21 mouse cellular contexts compared by ENCODE assay signal in genomic region chr10:81466066-81466465, GRCm38 (mm10). TPM values are rescaled to one million over a fixed set of nuclear protein-coding genes. Genes with fewer than 3 reads are reported as not detected.
DNase-seq lines count a peak whose midpoint lies in the region; ATAC-seq and TF ChIP-seq lines count a peak whose summit lies in the region.
"Had no signal": no experiment of that assay in that cellular context is flagged by ENCODE, and none has a peak within 500 bp of the region (broad histone marks: within the 10 kb centered on the region; RNA-seq: fewer than 3 reads in every experiment).

No protein-coding gene starts in this region.

- 64% methylated on average over 2 of the region's 2 CpGs for WGBS in liver, embryonic 11.5 days

- no peak for TF ChIP-seq RAD21 in MEL (IDR thresholded peaks at IDR 0.05; ENCODE audit: low read depth, low read length)

- peak; percentile 8 for DNase-seq in gastrocnemius, adult 2 months
- DNase-seq in gastrocnemius, adult 8-10 months (ENCODE audit: low spot score in 2 of 2), result no peak
- DNase-seq in liver (peak; percentile 2), 3134 (ENCODE audit: extremely low read depth, insufficient read length, low spot score) (peak; percentile 2), MEL (ENCODE audit: low read depth, low spot score) (peak; percentile 30)
- no peak for DNase-seq in liver, embryonic 11.5 days (ENCODE audit: low spot score)
- no peak for DNase-seq in spleen, adult 18-20 months
- DNase-seq: B cell, adult 2 months; heart, postnatal 36 days; kidney, adult 2 months; liver, embryonic 13.5 days; lung, embryonic 14.5 days; thymus, postnatal 36 days had no signal

- peaks cover 88% of the 10 kb centered on the region for H3K27me3 ChIP-seq in liver, embryonic 11.5 days (replicated peaks; ENCODE audit: control insufficient read depth, insufficient read depth, low read length)
- H3K27me3 ChIP-seq in MEL (ENCODE audit: control insufficient read depth in 1 of 2, insufficient read depth in 2 of 2, low read length in 2 of 2), result no peaks in the 10 kb centered on the region; a peak in 2 of 4 replicates

- ATAC-seq in liver, embryonic 11.5 days (replicated peaks; ENCODE audit: low FRiP score), result no peak
- ATAC-seq: midbrain, embryonic 13.5 days had no signal

- TF ChIP-seq EP300 in MEL (IDR thresholded peaks at IDR 0.05; ENCODE audit: low read depth in 1 of 2, low read length in 2 of 2), result no peak

- TF ChIP-seq POLR2A in MEL (IDR thresholded peaks at IDR 0.05; ENCODE audit: control insufficient read depth in 1 of 2, insufficient read depth in 1 of 2, low read depth in 1 of 2, low read length in 2 of 2, poor library complexity in 1 of 2), result no peak

- TF ChIP-seq CTCF in gastrocnemius, adult 2 months (IDR thresholded peaks at IDR 0.05), result no peak
- no peak for TF ChIP-seq CTCF in MEL (IDR thresholded peaks at IDR 0.05 in 2 of 3, conservative IDR thresholded peaks at IDR 0.05 in 1 of 3; ENCODE audit: control insufficient read depth in 1 of 3, insufficient read depth in 1 of 3, low read depth in 2 of 3, low read length in 3 of 3, poor library complexity in 1 of 3, severe bottlenecking in 1 of 3)

- no peak overlapping the region for H3K9ac ChIP-seq in liver, embryonic 11.5 days (ENCODE audit: low read depth, low read length)
- no peak overlapping the region for H3K9ac ChIP-seq in MEL (ENCODE audit: control insufficient read depth, low read depth, low read length, poor library complexity, severe bottlenecking)
- H3K9ac ChIP-seq: embryonic facial prominence, embryonic 12.5 days; forebrain, embryonic 12.5 days; heart, embryonic 15.5 days; hindbrain, embryonic 15.5 days; liver, embryonic 13.5 days; lung, embryonic 14.5 days; midbrain, embryonic 13.5 days had no signal

- no peak overlapping the region for H3K4me2 ChIP-seq in liver, embryonic 11.5 days
- H3K4me2 ChIP-seq: embryonic facial prominence, embryonic 12.5 days; forebrain, embryonic 12.5 days; heart, embryonic 15.5 days; hindbrain, embryonic 15.5 days; liver, embryonic 13.5 days; lung, embryonic 14.5 days; midbrain, embryonic 13.5 days had no signal

- peaks cover 14% of the 10 kb centered on the region for H3K4me1 ChIP-seq in liver, embryonic 11.5 days (replicated peaks; ENCODE audit: control insufficient read depth, insufficient read depth, low read length)
- peaks cover 6 to 24% of the 10 kb centered on the region in 2 experiments for H3K4me1 ChIP-seq in MEL (ENCODE audit: control insufficient read depth in 1 of 2, insufficient read depth in 2 of 2, low read length in 2 of 2)

- intact Hi-C loops in gastrocnemius, adult 2 months (cut with DNase I), result no loop called here

- no peak overlapping the region for H3K4me3 ChIP-seq in gastrocnemius, adult 2 months
- H3K4me3 ChIP-seq in liver, embryonic 11.5 days (ENCODE audit: low read depth, low read length), result no peak overlapping the region
- H3K4me3 ChIP-seq in MEL (ENCODE audit: control insufficient read depth in 1 of 2, insufficient read depth in 1 of 2, low read depth in 2 of 2, low read length in 2 of 2), result no peak overlapping the region
- H3K4me3 ChIP-seq: embryonic facial prominence, embryonic 12.5 days; forebrain, embryonic 12.5 days; heart, embryonic 15.5 days; hindbrain, embryonic 15.5 days; liver, embryonic 13.5 days; midbrain, embryonic 13.5 days had no signal

- H3K9me3 ChIP-seq in liver, embryonic 11.5 days (ENCODE audit: control insufficient read depth, low read length), result no peaks in the 10 kb centered on the region
- no peaks in the 10 kb centered on the region for H3K9me3 ChIP-seq in MEL (replicated peaks; ENCODE audit: insufficient read depth, low read length)
- H3K9me3 ChIP-seq: embryonic facial prominence, embryonic 12.5 days; forebrain, embryonic 12.5 days; heart, embryonic 15.5 days; hindbrain, embryonic 15.5 days; liver, embryonic 13.5 days; midbrain, embryonic 13.5 days had no signal

- H3K79me2 ChIP-seq in MEL (ENCODE audit: control insufficient read depth, insufficient read depth, low read length, poor library complexity), result no peaks in the 10 kb centered on the region

- H3K36me3 ChIP-seq in liver, embryonic 11.5 days (ENCODE audit: control insufficient read depth, insufficient read depth, low read length), result no peaks in the 10 kb centered on the region
- peaks cover 0 to 3% of the 10 kb centered on the region in 2 experiments; a peak in 2 of 4 replicates for H3K36me3 ChIP-seq in MEL (ENCODE audit: control insufficient read depth in 1 of 2, insufficient read depth in 2 of 2, low read length in 2 of 2)
- H3K36me3 ChIP-seq: embryonic facial prominence, embryonic 12.5 days; heart, embryonic 15.5 days; liver, embryonic 13.5 days had no signal

- no peak overlapping the region for H3K27ac ChIP-seq in gastrocnemius, adult 2 months
- H3K27ac ChIP-seq in liver, embryonic 11.5 days (ENCODE audit: low read depth, low read length), result no peak overlapping the region
- H3K27ac ChIP-seq in MEL (ENCODE audit: control insufficient read depth, low read depth, low read length), result no peak overlapping the region
- H3K27ac ChIP-seq: embryonic facial prominence, embryonic 12.5 days; forebrain, embryonic 12.5 days; heart, embryonic 15.5 days; hindbrain, embryonic 15.5 days; kidney, postnatal 0 days; liver, embryonic 13.5 days; midbrain, embryonic 13.5 days had no signal

TF ChIP-seq in MEL, 35 proteins besides CTCF, POLR2A, EP300 and RAD21:
- no peak for TF ChIP-seq NRF1 (IDR thresholded peaks at IDR 0.05; ENCODE audit: insufficient read depth, low read depth, low read length, poor library complexity, severe bottlenecking)
- no peak for TF ChIP-seq KAT2A (conservative IDR thresholded peaks at IDR 0.05; ENCODE audit: low read depth, low read length)
- no peak for TF ChIP-seq MYB (IDR thresholded peaks at IDR 0.05; ENCODE audit: low read depth, low read length)

RNA-seq across cellular contexts. Expression of gene Nfic, which starts 10.6 kb away (rescaled TPM):
- 100 to 1,000 TPM; 207 to 215 TPM for total RNA-seq in gastrocnemius, adult 2 months (2021)
- total RNA-seq in gastrocnemius, adult 8-10 months (2022), result 100 to 1,000 TPM; 223 to 267 (median 235) TPM
- 15.4 and 21.4 TPM in 2 replicates for polyA plus RNA-seq in liver, embryonic 11.5 days (2014; fragmentation: Nextera tagmentation; extraction: Ambion mirVana)
- total RNA-seq in MEL (2012; rRNA removed), result 2.0 and 3.6 TPM in 2 replicates
- polyA plus RNA-seq in MEL (2012; ENCODE audit: insufficient read depth in 1 of 2, insufficient read length in 2 of 2, low read depth in 1 of 2, low replicate concordance in 2 of 2, missing spikeins in 1 of 2), result 1 to 10 TPM in 1 of 2 experiments, not detected in 1; 9.7 TPM

RNA-seq across cellular contexts. Expression of gene Celf5, which starts 16.4 kb away (rescaled TPM):
- under 1 TPM in 1 of 2 experiments, not detected in 1; 0.17 TPM for total RNA-seq in gastrocnemius, adult 2 months (2021)
- under 1 TPM in 2 of 4 experiments, not detected in 2; 0.05 to 0.31 TPM for total RNA-seq in gastrocnemius, adult 8-10 months (2022)
- polyA plus RNA-seq in liver, embryonic 11.5 days (2014; fragmentation: Nextera tagmentation; extraction: Ambion mirVana), result 0.12 TPM in 1 of 2 replicates, not detected in the other
- 0.03 and 0.08 TPM in 2 replicates for total RNA-seq in MEL (2012; rRNA removed)
- under 1 TPM in 1 of 2 experiments, not detected in 1; 0.38 TPM for polyA plus RNA-seq in MEL (2012; ENCODE audit: insufficient read depth in 1 of 2, insufficient read length in 2 of 2, low read depth in 1 of 2, low replicate concordance in 2 of 2, missing spikeins in 1 of 2)
- total RNA-seq: gastrocnemius, postnatal 36 days; megakaryocyte, adult 5-6 weeks had no signal

RNA-seq across cellular contexts. Expression of gene Ncln, which starts 30.1 kb away (rescaled TPM):
- total RNA-seq in gastrocnemius, adult 2 months (2021), result 10 to 100 TPM; 38.3 to 44.8 TPM
- 10 to 100 TPM; 41.6 to 49.3 (median 43.1) TPM for total RNA-seq in gastrocnemius, adult 8-10 months (2022)
- polyA plus RNA-seq in liver, embryonic 11.5 days (2014; fragmentation: Nextera tagmentation; extraction: Ambion mirVana), result 92.2 and 97.9 TPM in 2 replicates
- 120 and 136 TPM in 2 replicates for total RNA-seq in MEL (2012; rRNA removed)
- polyA plus RNA-seq in MEL (2012; ENCODE audit: insufficient read depth in 1 of 2, insufficient read length in 2 of 2, low read depth in 1 of 2, low replicate concordance in 2 of 2, missing spikeins in 1 of 2), result 100 to 1,000 TPM; 215 to 276 TPM

RNA-seq across cellular contexts. Expression of gene S1pr4, which starts 33.9 kb away (rescaled TPM):
- 1 to 10 TPM in 1 of 2 experiments, under 1 TPM in 1; 0.97 to 1.2 TPM for total RNA-seq in gastrocnemius, adult 2 months (2021)
- 1 to 10 TPM in 1 of 4 experiments, under 1 TPM in 3; 0.27 to 1.0 (median 0.59) TPM for total RNA-seq in gastrocnemius, adult 8-10 months (2022)
- 4.5 and 4.6 TPM in 2 replicates for polyA plus RNA-seq in liver, embryonic 11.5 days (2014; fragmentation: Nextera tagmentation; extraction: Ambion mirVana)
- 1.7 and 2.1 TPM in 2 replicates for total RNA-seq in MEL (2012; rRNA removed)
- polyA plus RNA-seq in MEL (2012; ENCODE audit: insufficient read depth in 1 of 2, insufficient read length in 2 of 2, low read depth in 1 of 2, low replicate concordance in 2 of 2, missing spikeins in 1 of 2), result 1 to 10 TPM in 1 of 2 experiments, not detected in 1; 1.6 TPM

RNA-seq across cellular contexts. Expression of gene Gna15, which starts 58.0 kb away (rescaled TPM):
- total RNA-seq in gastrocnemius, adult 2 months (2021), result under 1 TPM; 0.26 to 0.53 TPM
- under 1 TPM; 0.19 to 0.80 (median 0.24) TPM for total RNA-seq in gastrocnemius, adult 8-10 months (2022)
- polyA plus RNA-seq in liver, embryonic 11.5 days (2014; fragmentation: Nextera tagmentation; extraction: Ambion mirVana), result 10.1 and 11.3 TPM in 2 replicates
- total RNA-seq in MEL (2012; rRNA removed), result 28.2 and 33.0 TPM in 2 replicates
- 100 to 1,000 TPM in 1 of 2 experiments, 10 to 100 TPM in 1; 23.0 to 142 TPM for polyA plus RNA-seq in MEL (2012; ENCODE audit: insufficient read depth in 1 of 2, insufficient read length in 2 of 2, low read depth in 1 of 2, low replicate concordance in 2 of 2, missing spikeins in 1 of 2)

Comparison
In these comparisons a context has a peak if more than half of its experiments do, and no peak if none do; other contexts are left out.
1. DNase-seq: peak in gastrocnemius, adult 2 months (single experiment), liver (single experiment), 3134 (single experiment) and MEL (single experiment); none in gastrocnemius, adult 8-10 months (0 of 2), liver, embryonic 11.5 days (single experiment) and spleen, adult 18-20 months (0 of 2).
2. RNA of gene Nfic, which starts 10.6 kb away (total RNA-seq): 223 to 267 TPM in gastrocnemius, adult 8-10 months and 207 to 215 TPM in gastrocnemius, adult 2 months; 2.0 to 3.6 TPM in MEL; every median in the first group is over 10 times any median in the second.